ENCODE assay signal across 11 mouse cellular contexts in genomic region chr15:25928831-25929230, GRCm38 (mm10). TPM values are rescaled to one million over a fixed set of nuclear protein-coding genes. Genes with fewer than 3 reads are reported as not detected.
DNase-seq lines count a peak whose midpoint lies in the region; ATAC-seq and TF ChIP-seq lines count a peak whose summit lies in the region.
"Had no signal": no experiment of that assay in that cellular context is flagged by ENCODE, and none has a peak within 500 bp of the region (broad histone marks: within the 10 kb centered on the region; RNA-seq: fewer than 3 reads in every experiment).

No protein-coding gene starts in this region.

- TF ChIP-seq EP300 in ES-Bruce4 (IDR thresholded peaks at IDR 0.05; ENCODE audit: insufficient read depth, low read depth, low read length) = no peak

- no peak overlapping the region for H3K27ac ChIP-seq in intestine, postnatal 0 days (ENCODE audit: low read depth, low read length)
- H3K27ac ChIP-seq in intestine, embryonic 16.5 days (ENCODE audit: low read length) = no peak overlapping the region
- no peak overlapping the region for H3K27ac ChIP-seq in midbrain, postnatal 0 days (ENCODE audit: low read depth, low read length)
- no peak overlapping the region for H3K27ac ChIP-seq in midbrain, embryonic 11.5 days (ENCODE audit: low read depth, low read length)
- no peak overlapping the region for H3K27ac ChIP-seq in ES-Bruce4 (ENCODE audit: insufficient read depth, low read length)
- H3K27ac ChIP-seq: hindbrain, embryonic 13.5 days; macrophage had no signal

- intact Hi-C loops in left cerebral cortex, postnatal 10 days (cut with DNase I) = no loop called here

- ATAC-seq in intestine, postnatal 0 days = no peak
- ATAC-seq in intestine, embryonic 16.5 days = no peak
- ATAC-seq in midbrain, postnatal 0 days (ENCODE audit: low FRiP score) = no peak
- no peak for ATAC-seq in midbrain, embryonic 11.5 days (ENCODE audit: low FRiP score)
- ATAC-seq: forebrain, embryonic 16.5 days had no signal

- H3K79me2 ChIP-seq in myocyte (ENCODE audit: control insufficient read depth, insufficient read depth) = peaks cover 56% of the 10 kb centered on the region

- peak; percentile 50 for TF ChIP-seq CTCF in intestine, postnatal 0 days (IDR thresholded peaks at IDR 0.05; ENCODE audit: low read depth)
- peak; percentile 46 for TF ChIP-seq CTCF in midbrain, postnatal 0 days (IDR thresholded peaks at IDR 0.05)
- TF ChIP-seq CTCF in ES-Bruce4 (IDR thresholded peaks at IDR 0.05; ENCODE audit: low read depth, low read length) = peak; percentile 60

- H3K4me3 ChIP-seq in intestine, postnatal 0 days (ENCODE audit: low read depth, low read length) = no peak overlapping the region
- no peak overlapping the region for H3K4me3 ChIP-seq in intestine, embryonic 16.5 days (ENCODE audit: low read length)
- H3K4me3 ChIP-seq in midbrain, postnatal 0 days (ENCODE audit: low read depth, low read length) = no peak overlapping the region
- no peak overlapping the region for H3K4me3 ChIP-seq in midbrain, embryonic 11.5 days (ENCODE audit: low read depth, low read length)
- no peak overlapping the region for H3K4me3 ChIP-seq in ES-Bruce4 (ENCODE audit: low read depth, low read length)
- no peak overlapping the region for H3K4me3 ChIP-seq in myocyte
- H3K4me3 ChIP-seq: hindbrain, embryonic 13.5 days had no signal

- no peak overlapping the region for H3K9ac ChIP-seq in intestine, postnatal 0 days (ENCODE audit: low read depth, low read length)
- H3K9ac ChIP-seq in intestine, embryonic 16.5 days (ENCODE audit: low read depth, low read length) = no peak overlapping the region
- H3K9ac ChIP-seq in midbrain, postnatal 0 days (replicated peaks; ENCODE audit: low read length, poor library complexity, severe bottlenecking) = no peak overlapping the region
- H3K9ac ChIP-seq in midbrain, embryonic 11.5 days (ENCODE audit: low read length) = no peak overlapping the region
- no peak overlapping the region for H3K9ac ChIP-seq in ES-Bruce4 (ENCODE audit: low read depth, poor library complexity, severe bottlenecking)
- H3K9ac ChIP-seq: hindbrain, embryonic 13.5 days had no signal

- H3K4me1 ChIP-seq in intestine, postnatal 0 days (replicated peaks; ENCODE audit: control insufficient read depth, insufficient read depth, low read length) = 0 out of 2 replicates have a peak, but pooled peaks cover 6% of the 10 kb centered on the region
- H3K4me1 ChIP-seq in intestine, embryonic 16.5 days (ENCODE audit: control insufficient read depth, insufficient read depth, low read length) = peaks cover 6% of the 10 kb centered on the region; the same call in 1 of the 2 replicates
- no peaks in the 10 kb centered on the region for H3K4me1 ChIP-seq in midbrain, postnatal 0 days (ENCODE audit: insufficient read depth, low read length)
- H3K4me1 ChIP-seq in midbrain, embryonic 11.5 days (ENCODE audit: control insufficient read depth, insufficient read depth, low read length) = no peaks in the 10 kb centered on the region
- H3K4me1 ChIP-seq in ES-Bruce4 (ENCODE audit: control insufficient read depth, insufficient read depth, low read length) = no peaks in the 10 kb centered on the region

- H3K9me3 ChIP-seq in intestine, postnatal 0 days (ENCODE audit: control insufficient read depth) = no peaks in the 10 kb centered on the region
- no peaks in the 10 kb centered on the region for H3K9me3 ChIP-seq in intestine, embryonic 16.5 days (ENCODE audit: control insufficient read depth, low read length)
- no peaks in the 10 kb centered on the region for H3K9me3 ChIP-seq in midbrain, postnatal 0 days (ENCODE audit: low read length)
- no peaks in the 10 kb centered on the region for H3K9me3 ChIP-seq in midbrain, embryonic 11.5 days (ENCODE audit: control insufficient read depth, low read length)
- H3K9me3 ChIP-seq in ES-Bruce4 (replicated peaks; ENCODE audit: control insufficient read depth, insufficient read depth, low read length, poor library complexity, severe bottlenecking) = no peaks in the 10 kb centered on the region
- H3K9me3 ChIP-seq: hindbrain, embryonic 13.5 days had no signal

- no peak for TF ChIP-seq POLR2A in ES-Bruce4 (IDR thresholded peaks at IDR 0.05; ENCODE audit: insufficient read depth, low read length)
- no peak for TF ChIP-seq POLR2A in myocyte (IDR thresholded peaks at IDR 0.05; ENCODE audit: insufficient read length, low read depth)

- WGBS in intestine, postnatal 0 days = 69% methylated on average over 5 of the region's 5 CpGs
- WGBS in intestine, embryonic 16.5 days = 65% methylated on average over 5 of the region's 5 CpGs
- 64% methylated on average over 5 of the region's 5 CpGs for WGBS in midbrain, postnatal 0 days
- 70% methylated on average over 5 of the region's 5 CpGs for WGBS in midbrain, embryonic 11.5 days

- no peak overlapping the region for H3ac ChIP-seq in myocyte (ENCODE audit: control insufficient read depth, insufficient read length)

- DNase-seq in midbrain, postnatal 0 days (ENCODE audit: low spot score) = no peak
- DNase-seq in midbrain, embryonic 11.5 days (ENCODE audit: low spot score, missing footprints) = no peak
- DNase-seq in gastrocnemius, postnatal 10 days = no peak
- no peak for DNase-seq in left cerebral cortex, postnatal 10 days (ENCODE audit: extremely low spot score in 1 of 2, low spot score in 2 of 2)

- H3K4me2 ChIP-seq in intestine, postnatal 0 days (replicated peaks; ENCODE audit: low read depth) = no peak overlapping the region
- no peak overlapping the region for H3K4me2 ChIP-seq in intestine, embryonic 16.5 days (ENCODE audit: low read depth, low read length)
- H3K4me2 ChIP-seq in midbrain, postnatal 0 days (ENCODE audit: low read depth, low read length, poor library complexity, severe bottlenecking) = no peak overlapping the region
- H3K4me2 ChIP-seq in midbrain, embryonic 11.5 days = no peak overlapping the region
- H3K4me2 ChIP-seq in myocyte (ENCODE audit: low read depth) = peak overlapping the region; percentile 19
- H3K4me2 ChIP-seq: hindbrain, embryonic 13.5 days had no signal

- no peaks in the 10 kb centered on the region for H3K36me3 ChIP-seq in intestine, postnatal 0 days (ENCODE audit: control insufficient read depth, insufficient read depth)
- H3K36me3 ChIP-seq in intestine, embryonic 16.5 days (ENCODE audit: control insufficient read depth, insufficient read depth, low read length) = no peaks in the 10 kb centered on the region
- no peaks in the 10 kb centered on the region for H3K36me3 ChIP-seq in midbrain, postnatal 0 days (ENCODE audit: insufficient read depth, low read length)
- no peaks in the 10 kb centered on the region for H3K36me3 ChIP-seq in midbrain, embryonic 11.5 days (ENCODE audit: control insufficient read depth, insufficient read depth, low read length)
- H3K36me3 ChIP-seq in ES-Bruce4 (ENCODE audit: control insufficient read depth, insufficient read depth, low read length, poor library complexity, severe bottlenecking) = no peaks in the 10 kb centered on the region
- no peaks in the 10 kb centered on the region for H3K36me3 ChIP-seq in myocyte (ENCODE audit: control insufficient read depth, insufficient read depth)
- H3K36me3 ChIP-seq: hindbrain, embryonic 13.5 days had no signal

- H3K27me3 ChIP-seq in intestine, postnatal 0 days (replicated peaks; ENCODE audit: control insufficient read depth, insufficient read depth, low read length) = no peaks in the 10 kb centered on the region
- no peaks in the 10 kb centered on the region for H3K27me3 ChIP-seq in intestine, embryonic 16.5 days (replicated peaks; ENCODE audit: control insufficient read depth, insufficient read depth, low read length)
- no peaks in the 10 kb centered on the region for H3K27me3 ChIP-seq in midbrain, postnatal 0 days (ENCODE audit: insufficient read depth, low read length)
- no peaks in the 10 kb centered on the region for H3K27me3 ChIP-seq in midbrain, embryonic 11.5 days (ENCODE audit: control insufficient read depth, insufficient read depth, low read length)
- H3K27me3 ChIP-seq in ES-Bruce4 (ENCODE audit: control insufficient read depth, insufficient read depth, low read length, poor library complexity, severe bottlenecking) = no peaks in the 10 kb centered on the region
- H3K27me3 ChIP-seq in myocyte (ENCODE audit: control insufficient read depth, insufficient read depth, insufficient read length) = no peaks in the 10 kb centered on the region
- H3K27me3 ChIP-seq: hindbrain, embryonic 13.5 days had no signal

TF ChIP-seq in myocyte, 11 proteins besides CTCF, POLR2A, EP300 and RAD21:
- no peak for TF ChIP-seq POLR2AphosphoS2 (IDR thresholded peaks at IDR 0.05; ENCODE audit: insufficient read length, low read depth)
- TF ChIP-seq USF1 (IDR thresholded peaks at IDR 0.05; ENCODE audit: low read depth) = no peak
- TF ChIP-seq MYOD1 (IDR thresholded peaks at IDR 0.05; ENCODE audit: control insufficient read depth in 1 of 3, insufficient read length in 2 of 3, low read depth in 2 of 3) = no peak
- TF ChIP-seq MAX (IDR thresholded peaks at IDR 0.05; ENCODE audit: low read depth) = no peak
- TF ChIP-seq E2F4 (IDR thresholded peaks at IDR 0.05; ENCODE audit: insufficient read depth) = no peak
- TF ChIP-seq TCF3 (IDR thresholded peaks at IDR 0.05; ENCODE audit: insufficient read length, low read depth) = no peak
- TF ChIP-seq MYOG (IDR thresholded peaks at IDR 0.05; ENCODE audit: control insufficient read depth in 1 of 3, insufficient read depth in 1 of 3, insufficient read length in 2 of 3, low read depth in 2 of 3) = no peak
- no peak for TF ChIP-seq TCF12 (IDR thresholded peaks at IDR 0.05; ENCODE audit: insufficient read depth, poor library complexity, severe bottlenecking)
- TF ChIP-seq CEBPB (IDR thresholded peaks at IDR 0.05; ENCODE audit: insufficient read depth, poor library complexity, severe bottlenecking) = no peak
- no peak for TF ChIP-seq SRF (IDR thresholded peaks at IDR 0.05; ENCODE audit: control insufficient read depth, insufficient read length, low read depth)
- TF ChIP-seq REST (IDR thresholded peaks at IDR 0.05; ENCODE audit: insufficient read depth, insufficient read length) = no peak

RNA-seq across cellular contexts. Expression of gene Zfp622, which starts 55.3 kb away (rescaled TPM):
- polyA plus RNA-seq in intestine, postnatal 0 days (2015; fragmentation: Nextera tagmentation; extraction: Ambion mirVana) = 23.3 and 24.4 TPM in 2 replicates
- 22.3 and 25.0 TPM in 2 replicates for polyA plus RNA-seq in intestine, embryonic 16.5 days (2015; fragmentation: Nextera tagmentation; extraction: Ambion mirVana)
- total RNA-seq in midbrain, postnatal 0 days (2014; rRNA removed) = 35.6 and 37.2 TPM in 2 replicates
- polyA plus RNA-seq in midbrain, postnatal 0 days (2015; fragmentation: Nextera tagmentation; extraction: Ambion mirVana) = 28.6 and 33.9 TPM in 2 replicates
- polyA plus RNA-seq in midbrain, embryonic 11.5 days (2014; fragmentation: Nextera tagmentation; extraction: Ambion mirVana) = 30.6 and 33.1 TPM in 2 replicates
- 70.8 and 71.3 TPM in 2 replicates for polyA plus RNA-seq in ES-Bruce4 (2011; ENCODE audit: insufficient read depth, insufficient read length, low read depth, missing spikeins)
- 102 TPM for polyA plus RNA-seq in myocyte (2012; fragmentation: generic; extraction: Trizol)
- total RNA-seq in gastrocnemius, postnatal 10 days (2021) = 10 to 100 TPM; 29.5 to 32.4 TPM
- 10 to 100 TPM; 38.7 to 43.6 TPM for total RNA-seq in left cerebral cortex, postnatal 10 days (2021)
